Mouse (Mus musculus) T-helper 2 cell (primary cell): ENCODE results near the gene Plekhs1.
"Not testable (repeated sequence)": the region's sequence is repeated elsewhere in the genome, so short reads cannot be mapped to it uniquely, and the experiment has no call there.

Source experiments
- in situ Hi-C: fragments of 300-600 bp; cut with MboI, MseI; formaldehyde crosslinking; loops from one replicate; pipeline ENCODE4 v1.15.1; 2025; ENCODE audit warnings: high pct_unique_total_duplicates

Plekhs1 gene

DNA sequence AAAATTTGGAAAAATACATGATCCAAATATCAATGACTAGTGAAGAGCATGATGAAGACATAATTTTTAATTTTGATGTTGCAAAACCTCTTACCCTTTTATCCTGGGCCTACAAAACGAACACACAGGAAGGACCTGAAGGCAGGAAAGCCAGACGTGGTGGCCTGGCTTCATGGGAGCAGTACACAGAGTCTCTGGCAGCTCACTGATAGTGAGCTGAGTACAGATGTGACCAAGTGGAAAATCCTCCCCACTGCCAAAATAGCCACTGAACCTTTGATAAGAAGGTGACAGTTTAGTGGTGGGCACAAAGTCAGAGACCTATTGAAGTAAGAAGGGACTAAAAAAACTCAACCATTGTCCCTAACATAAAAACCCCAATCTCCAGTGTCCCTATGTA is 52.1 kb downstream of the Plekhs1 start:
- in situ Hi-C loops: not testable (repeated sequence)

DNA sequence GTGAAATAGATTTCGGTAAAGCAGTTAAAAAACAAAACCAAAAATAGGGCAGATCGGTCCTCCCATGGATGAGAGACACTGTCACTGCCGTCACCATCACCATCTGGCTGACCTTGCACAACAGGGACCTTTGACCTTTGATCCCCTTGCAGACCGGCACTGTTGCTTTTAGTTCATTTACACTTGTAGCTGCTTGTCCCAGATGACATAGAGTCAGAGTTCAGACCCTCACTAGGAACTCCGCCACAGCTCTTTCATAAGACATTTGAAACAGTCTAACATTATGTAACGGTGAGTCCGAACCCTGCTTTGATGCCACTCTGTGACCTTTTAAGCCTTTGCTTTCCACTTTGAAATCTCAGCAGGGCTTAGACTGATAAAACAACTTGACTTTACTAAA is 58.0 kb downstream of the Plekhs1 start:
- in situ Hi-C loops: not testable (repeated sequence)

DNA sequence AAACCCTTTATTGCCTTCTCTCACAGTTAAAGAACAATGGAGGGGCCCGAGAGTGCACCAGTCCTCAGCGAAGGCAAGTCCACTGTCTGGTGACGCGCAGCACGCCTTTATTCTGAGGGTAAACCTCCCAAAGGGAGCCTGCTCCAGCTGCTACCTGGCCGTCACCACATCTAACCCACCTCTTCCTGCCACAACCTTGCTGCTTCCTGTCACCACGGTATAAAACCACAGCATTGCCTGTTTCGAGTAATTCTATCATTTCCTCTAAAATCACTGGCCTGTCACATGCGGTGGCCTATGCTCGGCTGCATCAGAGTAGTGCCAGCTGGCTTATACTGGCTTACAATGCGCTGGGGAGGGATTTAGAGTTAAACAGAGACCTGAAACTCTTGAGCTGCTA is 69.1 kb downstream of the Plekhs1 start:
- in situ Hi-C loops: not testable (repeated sequence)

DNA sequence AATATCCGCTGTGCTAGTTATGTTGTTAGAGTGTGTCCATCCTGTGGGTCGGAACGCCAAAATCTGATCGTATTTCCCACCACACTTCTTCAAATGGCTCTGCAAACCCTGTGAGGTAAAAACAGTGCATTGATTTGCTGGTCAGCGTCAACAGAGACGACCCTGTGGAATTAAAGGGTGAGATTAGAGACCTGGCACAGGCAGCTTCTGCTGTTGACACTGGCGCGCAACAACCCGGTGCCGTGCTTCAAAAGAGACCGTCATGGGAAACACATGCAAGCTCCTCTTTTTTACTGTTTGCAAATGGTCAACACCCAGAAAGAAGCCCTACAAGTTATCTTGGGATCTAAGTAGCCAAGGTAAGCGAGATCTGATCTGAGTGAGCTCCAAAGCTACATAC is 69.8 kb downstream of the Plekhs1 start:
- in situ Hi-C loops: no loop called here

DNA sequence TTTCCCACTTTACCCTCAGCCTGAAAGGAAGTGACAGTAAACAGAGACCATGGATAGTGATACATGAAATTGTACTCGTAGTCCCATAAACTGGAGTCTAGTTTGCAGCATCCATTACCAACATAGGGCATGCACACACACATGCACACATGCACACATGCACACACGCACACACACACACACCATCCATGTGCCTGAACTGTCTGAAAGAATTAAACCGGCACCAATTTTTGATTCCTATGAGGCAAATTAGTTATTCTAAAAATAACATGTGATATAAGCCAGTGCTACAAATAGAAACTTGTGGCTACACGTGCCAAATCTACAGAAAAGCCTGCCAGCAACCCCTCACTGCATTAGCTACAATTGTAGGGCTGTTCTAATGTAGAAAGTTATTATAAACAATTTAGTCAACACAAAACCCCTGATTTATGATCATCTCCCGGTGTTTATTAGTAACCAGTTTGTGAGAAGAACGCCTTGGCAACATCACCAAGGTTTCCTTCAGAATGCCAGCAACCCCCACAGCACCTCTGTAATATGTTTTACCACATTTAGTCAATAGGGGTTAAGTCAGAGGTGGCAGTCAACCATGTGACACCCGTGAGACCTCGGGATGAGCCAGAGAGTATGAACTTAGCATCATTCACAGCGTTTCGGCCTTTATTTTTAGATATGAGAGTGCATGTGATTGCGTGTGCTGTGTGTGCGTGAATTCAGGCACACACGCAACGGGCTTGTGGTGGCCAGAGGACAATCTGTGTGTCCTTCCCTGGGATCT is 72.0 kb downstream of the Plekhs1 start:
- in situ Hi-C loops: no loop called here

DNA sequence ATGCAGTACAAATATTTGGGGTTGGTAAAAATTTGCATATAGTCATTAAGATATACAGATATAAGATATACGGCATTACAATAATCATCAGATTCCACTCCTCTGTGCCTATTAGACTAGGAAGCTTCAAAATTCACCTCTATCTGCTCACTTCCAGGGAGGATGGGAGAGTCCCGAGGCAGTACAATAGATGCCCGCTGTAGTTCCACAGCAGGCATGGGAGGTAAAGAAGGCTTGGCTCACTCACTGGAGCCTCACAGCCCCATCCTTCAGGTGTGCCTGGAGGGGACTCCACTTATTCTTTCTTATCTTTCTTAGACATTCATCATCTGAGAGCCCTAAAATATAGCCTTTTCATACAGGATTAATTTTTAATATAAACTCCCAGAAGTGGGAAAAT is 72.9 kb downstream of the Plekhs1 start:
- in situ Hi-C loops: no loop called here

DNA sequence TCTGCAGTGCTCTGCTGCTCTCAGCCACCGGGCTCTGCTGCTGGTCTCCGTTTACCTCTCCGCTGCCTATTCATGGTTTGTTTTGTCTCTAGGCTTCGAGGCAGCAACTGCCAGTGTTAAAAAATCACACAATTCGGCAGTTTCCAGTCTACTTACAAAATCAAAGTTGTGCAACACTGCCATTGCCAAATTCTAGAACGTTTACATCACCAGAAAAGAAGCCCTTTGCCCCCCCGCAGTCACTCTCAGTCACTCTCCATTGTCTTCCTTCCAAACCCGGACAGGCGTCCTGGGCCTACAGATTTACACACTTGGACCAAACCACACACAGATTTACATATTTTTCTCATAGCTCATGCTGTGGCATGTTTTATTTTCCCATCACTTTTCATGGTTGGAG is 73.6 kb downstream of the Plekhs1 start:
- in situ Hi-C loops: no loop called here

DNA sequence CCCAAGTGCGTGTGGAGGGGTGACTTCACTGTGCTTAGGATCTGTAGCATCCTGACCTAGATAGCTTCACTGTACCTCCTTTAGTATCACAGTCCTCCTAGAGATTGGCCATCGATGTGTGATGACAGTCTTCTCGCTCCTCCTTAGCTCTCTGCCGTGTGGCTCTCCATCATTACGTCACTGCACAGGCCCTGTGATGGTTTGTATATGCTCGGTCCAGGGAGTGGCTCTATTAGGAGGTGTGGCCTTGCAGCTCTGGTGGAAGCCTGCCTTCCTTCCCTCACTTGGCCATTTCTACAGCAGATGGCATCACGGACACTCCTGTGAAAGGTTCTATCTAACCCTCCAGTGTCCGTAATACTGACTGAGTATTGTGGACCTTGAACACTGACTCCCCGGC is 74.3 kb downstream of the Plekhs1 start:
- in situ Hi-C loops: no loop called here
